Mouse (Mus musculus) small intestine, adult 2 months (tissue): Measurements from ENCODE around the gene Mgarp. TPM values are rescaled to one million over a fixed set of nuclear protein-coding genes. Genes with fewer than 3 reads are reported as not detected.
A peak's percentile ranks its signal among the peaks of the same experiment; 100 is the strongest.

Experiments used
- H3K27ac ChIP-seq: fragments of 200-500 bp; 2 replicates; pipeline ENCODE4 v1.5.1; 2012; ENCODE audit warnings: low read depth, low read length, control low read depth, inconsistent platforms; ENCODE audit not compliant: insufficient read depth
- H3K27me3 ChIP-seq: fragments of 200-500 bp; 2 replicates; pipeline ENCODE4 v1.6.1; 2012; ENCODE audit warnings: mild to moderate bottlenecking, moderate library complexity, low read length, inconsistent platforms; ENCODE audit not compliant: control insufficient read depth, insufficient read depth
- H3K36me3 ChIP-seq: fragments of 200-500 bp; 2 replicates; pipeline ENCODE4 v1.6.1; 2012; ENCODE audit warnings: mild to moderate bottlenecking, low read length, control low read depth, inconsistent platforms; ENCODE audit not compliant: control insufficient read depth, insufficient read depth
- H3K4me1 ChIP-seq: fragments of 200-500 bp; 2 replicates; pipeline ENCODE4 v1.6.1; 2012; ENCODE audit warnings: low read length, inconsistent platforms, mixed read lengths; ENCODE audit not compliant: control insufficient read depth, insufficient read depth, insufficient read length
- H3K4me3 ChIP-seq: fragments of 200-500 bp; 2 replicates; pipeline ENCODE4 v1.5.1; 2012; ENCODE audit warnings: low read depth, mild to moderate bottlenecking, control low read depth, inconsistent platforms, low read length, moderate library complexity
- CTCF ChIP-seq: fragments of 200-500 bp; IDR thresholded peaks from 2 replicates; pipeline ENCODE4 v1.5.1; 2012; ENCODE audit warnings: low read depth, mild to moderate bottlenecking, control low read depth, inconsistent platforms, low read length, moderate library complexity, mixed read lengths; ENCODE audit not compliant: insufficient replicate concordance, insufficient read length; ENCODE audit errors: extremely low read depth
- POLR2A ChIP-seq: fragments of 200-500 bp; IDR thresholded peaks from 2 replicates; pipeline ENCODE4 v1.6.1; 2012; ENCODE audit warnings: low read depth, mild to moderate bottlenecking, control low read depth, inconsistent platforms, low read length, moderate library complexity
- WGBS: fragments of 180-500 bp; shearing (Covaris S2); methylation state at CpG from one replicate; pipeline ENCODE4 v1.1.7; 2018; 5-methylcytosine and 5-hydroxymethylcytosine counted together
- polyA plus RNA-seq: library from polyadenylated mRNA; depleted of rRNA; stranded (reverse); fragments of >200 nt; gene quantifications from 2 replicates; pipeline ENCODE4 v1.2.3, GENCODE M21; 2012

The Mgarp gene
- polyA plus RNA-seq, 1 experiment: 0.37 TPM

- Histone ChIP-seq H3K4me1 (no peaks in the 10 kb centered on the region), H3K27ac (no peak overlapping the region), H3K4me3 (no peak overlapping the region), H3K27me3 (peaks cover 4% of the 10 kb centered on the region), H3K36me3 (no peaks in the 10 kb centered on the region)
- WGBS: 84% methylated on average over 8 of the region's 8 CpGs
- TF ChIP-seq CTCF (no peak), POLR2A (no peak)
These were observed 8.6 kb downstream of the Mgarp start for GRCm38 (mm10) chr3:51387868-51388381.

GRCm38 (mm10) chr3:51387134-51387451 is 9.4 kb downstream of the Mgarp start:
- TF ChIP-seq POLR2A: no peak
- TF ChIP-seq CTCF: no peak
- Histone ChIP-seq H3K36me3 (no peaks in the 10 kb centered on the region), H3K27ac (no peak overlapping the region), H3K27me3 (peaks cover 4% of the 10 kb centered on the region), H3K4me1 (no peaks in the 10 kb centered on the region), H3K4me3 (no peak overlapping the region)
- WGBS: 57% methylated on average over 3 of the region's 3 CpGs

- H3K36me3 ChIP-seq: no peaks in the 10 kb centered on the region
- no peak overlapping the region for H3K4me3 ChIP-seq
- peaks cover 4% of the 10 kb centered on the region for H3K27me3 ChIP-seq
- TF ChIP-seq POLR2A: no peak
- no peak for TF ChIP-seq CTCF
- no peaks in the 10 kb centered on the region for H3K4me1 ChIP-seq
- no peak overlapping the region for H3K27ac ChIP-seq
- WGBS: 54% methylated on average over 12 of the region's 12 CpGs
These were observed 10.0 kb downstream of the Mgarp start for GRCm38 (mm10) chr3:51386441-51387133.

- TF ChIP-seq POLR2A (no peak), CTCF (no peak)
- H3K4me1 ChIP-seq: no peaks in the 10 kb centered on the region
- H3K4me3 ChIP-seq: no peak overlapping the region
- no peaks in the 10 kb centered on the region for H3K36me3 ChIP-seq
- H3K27me3 ChIP-seq: no peaks in the 10 kb centered on the region
- no peak overlapping the region for H3K27ac ChIP-seq
- WGBS: 87% methylated on average over 12 of the region's 12 CpGs
These were observed 13.1 kb downstream of the Mgarp start for GRCm38 (mm10) chr3:51383409-51383808.

- 47% methylated on average over 4 of the region's 5 CpGs for WGBS
- H3K4me1 ChIP-seq: no peaks in the 10 kb centered on the region
- H3K4me3 ChIP-seq: no peak overlapping the region
- no peak for TF ChIP-seq POLR2A
- no peak for TF ChIP-seq CTCF
- no peaks in the 10 kb centered on the region for H3K27me3 ChIP-seq
- H3K36me3 ChIP-seq: no peaks in the 10 kb centered on the region
- no peak overlapping the region for H3K27ac ChIP-seq
These were observed 15.9 kb downstream of the Mgarp start for GRCm38 (mm10) chr3:51380660-51381014.

GRCm38 (mm10) chr3:51379786-51380659 is 16.5 kb downstream of the Mgarp start:
- 82% methylated on average over 5 of the region's 5 CpGs for WGBS
- TF ChIP-seq POLR2A: no peak
- TF ChIP-seq CTCF: no peak

GRCm38 (mm10) chr3:51378665-51378946 is 17.9 kb downstream of the Mgarp start:
- H3K36me3 ChIP-seq: no peaks in the 10 kb centered on the region
- H3K27ac ChIP-seq: 0 out of 2 replicates have a peak overlapping the region, but pooled peaks have one; percentile 19
- no peak; the same call in 1 of the 2 replicates for TF ChIP-seq CTCF
- no peak for TF ChIP-seq POLR2A
- H3K4me3 ChIP-seq: peak overlapping the region; percentile 56
- H3K4me1 ChIP-seq: no peaks in the 10 kb centered on the region
- 70% methylated on average over 3 of the region's 3 CpGs for WGBS
- H3K27me3 ChIP-seq: no peaks in the 10 kb centered on the region

More at GRCm38 (mm10) chr3:51379786-51380659, 16.5 kb downstream of the Mgarp start:
- H3K27ac ChIP-seq: no peak overlapping the region
- H3K27me3 ChIP-seq: no peaks in the 10 kb centered on the region
- no peak overlapping the region for H3K4me3 ChIP-seq
- H3K4me1 ChIP-seq: no peaks in the 10 kb centered on the region
- H3K36me3 ChIP-seq: no peaks in the 10 kb centered on the region
